Mouse (Mus musculus) thymus, adult 18-20 months (tissue): ENCODE measurements around the gene Ninl.

Experiments used
- DNase-seq, 2 experiments: peaks; one replicate each; pipeline ENCODE4 v3.0.0; 2022; ENCODE audit warnings: mixed read lengths in 2 of 2

Gene Ninl

DNA sequence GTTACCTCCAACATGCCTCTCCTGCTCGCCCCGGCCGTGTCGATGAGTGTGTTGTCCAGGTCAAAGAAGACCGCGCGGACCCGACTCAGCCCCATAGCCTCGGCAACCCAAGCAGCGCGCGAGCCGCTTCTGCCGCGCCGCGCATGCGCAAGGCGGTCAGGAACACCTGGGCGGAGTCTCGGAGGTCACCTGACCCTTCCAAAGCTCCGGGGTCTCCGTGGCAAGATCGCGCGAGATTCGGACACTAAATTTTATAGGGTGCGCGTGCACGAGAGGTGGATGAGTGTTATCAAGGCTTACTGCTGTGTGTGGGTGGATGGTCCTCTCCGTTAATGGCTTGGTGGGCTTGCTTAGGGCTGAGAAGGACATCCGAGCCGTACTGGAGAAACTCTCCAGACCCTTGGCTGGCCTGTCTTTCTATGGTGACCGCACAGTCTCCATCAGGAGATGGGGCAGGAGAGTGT is at the start of gene Ninl, which contains the start of gene Nanp:
TSS of gene Ninl (minus strand) at position 151 of the 464 bp plus-strand sequence.
TSS of gene Nanp (minus strand) at position 167 of the 464 bp plus-strand sequence.
- peak; percentile 86 to 91 for DNase-seq

DNA sequence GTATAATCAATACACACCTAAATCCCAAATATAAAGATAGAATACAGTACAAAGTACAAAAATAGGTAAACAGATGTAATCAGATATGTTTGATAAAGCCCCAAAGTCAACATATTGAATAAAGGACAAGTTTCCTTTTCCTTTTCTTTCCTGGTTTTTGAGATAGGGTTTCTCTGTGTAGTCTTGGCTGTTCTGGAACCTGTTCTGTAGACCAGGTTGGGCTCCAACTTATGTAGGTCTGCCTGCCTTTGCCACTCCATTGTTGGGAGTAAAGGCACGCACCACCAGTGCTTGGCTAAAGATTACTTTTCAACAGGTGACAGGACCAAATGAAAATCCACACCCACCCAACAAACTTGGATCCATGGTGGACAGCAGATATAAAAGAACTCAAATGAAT is 17.5 kb upstream of the Ninl start:
- DNase-seq, result no peak

DNA sequence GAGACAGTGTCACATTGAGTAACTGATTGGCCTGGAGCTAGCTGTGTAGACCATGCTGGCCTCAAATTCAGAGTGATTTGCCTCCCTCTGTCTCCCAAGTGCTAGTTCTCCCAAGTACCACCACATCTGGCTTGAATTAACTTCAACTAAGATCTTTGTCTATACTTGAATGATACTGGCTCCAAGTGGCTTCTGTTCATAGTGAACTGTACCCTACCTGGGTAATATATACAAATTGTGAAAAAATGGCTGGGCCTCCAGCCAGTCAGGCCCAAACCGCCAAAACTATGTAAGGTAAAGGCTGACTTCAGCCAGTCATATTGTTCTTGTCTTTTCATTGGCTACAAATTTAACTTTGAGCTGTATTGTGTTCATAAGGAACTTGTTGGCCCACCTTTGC is 1.2 kb upstream of the Ninl start:
- no peak for DNase-seq

DNA sequence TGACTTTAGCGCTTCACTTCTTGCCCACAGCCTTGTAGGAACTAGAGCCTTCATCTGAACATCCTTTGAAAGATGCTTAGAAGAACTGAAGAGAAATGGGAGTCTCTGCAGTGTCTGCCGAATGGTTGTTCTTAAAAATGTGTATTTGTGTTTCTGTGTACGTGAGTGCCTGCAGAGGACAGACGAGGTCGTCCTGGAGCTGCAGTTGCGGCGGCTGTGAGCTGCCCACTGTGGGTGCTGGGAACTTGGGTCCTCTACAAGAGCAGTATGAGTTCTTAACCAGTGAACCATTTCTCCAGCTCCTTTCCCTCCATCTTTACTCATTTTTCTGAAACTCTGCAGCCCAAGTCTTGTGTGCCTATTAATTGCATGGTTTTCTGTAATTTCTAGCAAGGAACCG is 544 bp upstream of the Ninl start:
- no peak for DNase-seq

DNA sequence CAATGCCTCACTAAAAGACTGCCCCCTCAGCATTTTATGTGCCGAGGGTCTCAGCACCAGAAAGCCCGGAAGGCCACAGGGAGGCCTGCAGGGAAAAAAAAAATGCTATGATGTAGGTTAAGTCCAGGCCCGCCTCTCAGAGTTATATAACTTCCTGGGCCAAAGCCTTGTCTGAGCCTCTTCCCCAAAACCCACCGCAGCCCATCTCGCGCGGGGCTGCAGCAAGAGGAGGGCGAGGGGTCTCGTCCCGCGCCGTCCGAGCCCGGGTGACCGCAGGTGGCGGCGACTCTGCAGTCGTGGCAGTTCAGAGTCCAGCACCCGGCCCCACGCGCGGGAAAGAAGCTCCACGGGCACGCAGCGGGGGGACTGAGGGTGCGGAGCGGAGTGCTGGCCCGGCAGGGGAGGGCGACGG is 365 bp downstream of the Ninl start:
- no peak for DNase-seq

DNA sequence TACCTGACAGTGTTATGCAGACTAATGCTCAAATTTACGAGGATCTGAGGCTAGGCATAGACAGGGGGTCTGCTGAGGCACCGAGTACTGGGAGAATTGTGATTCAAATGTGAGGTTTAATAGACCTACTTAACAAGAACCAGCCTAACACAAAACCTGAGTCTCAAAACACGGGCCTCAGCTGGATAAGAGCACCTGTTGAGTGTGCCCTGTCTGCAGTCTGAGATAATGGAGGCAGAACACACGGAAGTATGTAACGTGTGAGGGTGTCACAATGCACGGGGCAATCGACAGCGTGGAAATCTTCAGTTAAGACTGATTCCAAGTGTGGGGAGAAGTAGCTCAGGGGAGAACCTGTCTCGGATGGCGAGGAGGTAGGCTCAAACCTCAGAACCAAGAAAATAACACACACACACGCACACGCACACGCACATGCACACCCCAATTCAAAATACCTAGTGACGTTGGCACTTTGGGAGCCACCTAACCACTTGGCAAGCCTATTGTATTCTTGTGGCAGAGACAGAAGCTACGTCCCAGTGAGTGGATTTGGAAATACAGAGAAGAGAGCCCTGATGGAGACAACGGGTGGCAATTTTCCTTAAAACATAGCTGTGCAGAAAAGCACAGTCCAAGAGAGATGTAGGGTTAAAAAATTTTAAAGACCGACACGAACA is 1.2 kb downstream of the Ninl start:
- no peak for DNase-seq

DNA sequence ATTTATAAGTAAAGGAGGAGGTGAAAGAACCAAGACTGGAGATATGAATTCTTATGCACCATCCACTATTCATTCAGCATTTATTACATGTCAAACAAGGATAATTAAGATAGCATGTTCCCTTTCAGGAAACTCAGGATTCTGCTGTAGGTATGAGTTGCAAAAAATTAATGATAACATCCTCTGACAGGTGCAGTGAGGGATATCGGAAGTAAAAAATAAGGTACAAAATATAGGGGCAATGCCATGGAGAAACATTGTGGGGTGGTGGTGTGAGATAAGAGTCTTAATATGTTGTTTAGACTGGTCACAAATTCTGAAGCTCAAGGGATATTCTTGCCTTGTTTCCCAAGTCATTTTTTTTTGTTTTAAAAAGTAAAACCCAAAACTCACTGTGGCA is 1.9 kb downstream of the Ninl start:
- DNase-seq, result no peak

DNA sequence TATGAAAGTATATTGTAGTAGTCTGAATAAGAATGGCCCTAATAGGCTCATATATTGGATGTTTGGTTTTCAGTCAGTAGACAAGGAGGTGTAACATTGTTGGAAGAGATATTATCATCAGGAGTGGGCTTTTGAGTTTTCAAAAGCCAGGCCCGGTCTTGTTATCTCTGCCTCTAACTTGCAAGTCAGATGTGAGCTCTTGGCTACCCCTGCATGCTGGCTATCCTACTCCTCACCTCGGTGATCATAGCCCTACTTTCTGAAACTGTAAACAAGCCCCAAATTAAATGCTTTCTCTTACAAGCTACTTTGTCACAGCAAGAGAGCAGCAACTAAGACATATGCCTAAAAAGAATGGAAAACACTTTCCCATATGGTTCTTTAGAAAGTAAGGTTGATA is 2.5 kb downstream of the Ninl start:
- DNase-seq, result no peak

DNA sequence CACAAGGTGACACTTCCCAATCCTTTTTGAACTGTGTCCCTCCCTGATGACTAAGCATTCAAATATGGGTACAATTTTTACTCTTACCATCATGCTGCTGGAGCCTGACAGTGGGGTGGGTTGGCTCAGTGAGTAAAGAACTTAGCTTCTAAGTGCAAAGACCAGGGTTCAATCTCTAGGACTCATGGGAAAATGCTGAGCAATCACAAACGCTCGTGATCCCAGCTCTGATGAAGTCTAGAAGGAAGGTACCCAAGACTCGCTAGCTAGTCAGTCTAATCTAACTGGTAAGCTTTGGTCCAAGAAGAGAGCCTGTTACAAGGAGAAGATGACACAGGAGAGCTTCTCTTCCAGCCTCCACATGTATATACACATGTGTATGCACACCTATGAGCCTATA is 4.7 kb downstream of the Ninl start:
- DNase-seq, result no peak

DNA sequence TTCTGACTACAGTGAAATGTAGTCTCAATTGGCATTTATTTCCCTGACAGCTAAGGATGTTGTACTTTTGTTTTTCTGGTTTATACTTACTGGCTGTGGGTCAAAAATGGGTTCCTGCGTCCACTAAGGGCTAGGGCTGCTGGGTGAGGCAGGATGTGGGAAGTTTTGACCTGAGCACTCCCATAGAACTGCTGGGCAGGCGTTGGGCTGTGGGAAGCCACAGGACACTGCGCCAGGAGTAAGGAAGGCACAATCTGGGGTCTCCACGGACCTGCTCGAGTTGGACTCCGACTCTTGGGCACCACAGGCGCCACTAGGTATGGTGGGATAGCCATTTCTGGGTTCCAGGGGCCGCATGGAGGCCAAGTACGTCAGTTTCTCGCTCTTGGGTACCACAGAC is 18.0 kb downstream of the Ninl start:
- DNase-seq, result no peak

DNA sequence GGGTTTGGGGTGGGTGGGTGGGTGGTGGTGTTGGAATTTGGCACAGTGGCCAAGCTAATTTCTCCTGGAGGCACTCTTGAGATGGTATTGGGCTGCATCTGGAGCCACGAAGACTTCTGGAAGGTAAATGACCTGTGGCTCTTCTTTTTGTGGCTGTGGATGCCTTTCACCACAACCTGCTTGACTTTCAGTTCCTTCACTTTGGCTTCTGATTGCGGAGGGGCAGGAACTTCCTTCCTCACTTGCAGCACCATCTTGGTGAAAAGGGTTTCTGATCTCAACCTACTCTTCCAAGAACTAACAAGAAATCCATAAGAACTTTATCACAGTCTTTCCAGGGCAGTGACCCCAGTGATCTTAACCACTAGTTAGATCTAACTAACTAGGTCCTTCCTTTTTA is 23.9 kb downstream of the Ninl start:
- no peak for DNase-seq

DNA sequence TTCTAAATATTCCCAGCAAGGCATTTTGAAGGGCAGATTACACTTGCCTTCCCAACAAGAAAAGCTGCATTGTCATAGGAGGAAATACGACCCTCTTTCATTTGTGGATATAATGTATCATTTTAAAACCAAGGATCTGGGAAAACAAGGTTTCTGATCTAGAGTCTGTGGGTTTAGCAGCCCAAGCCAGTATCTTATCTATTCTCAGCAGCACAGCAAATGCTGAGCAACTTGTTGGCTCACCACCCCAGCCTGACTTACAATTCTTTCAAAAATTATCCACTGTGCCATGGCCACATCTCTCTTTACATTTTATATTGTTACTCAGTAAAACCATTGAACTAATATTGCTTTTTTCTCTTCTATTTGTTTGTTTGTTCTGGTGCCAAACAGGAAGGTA is 27.9 kb downstream of the Ninl start:
- no peak for DNase-seq

DNA sequence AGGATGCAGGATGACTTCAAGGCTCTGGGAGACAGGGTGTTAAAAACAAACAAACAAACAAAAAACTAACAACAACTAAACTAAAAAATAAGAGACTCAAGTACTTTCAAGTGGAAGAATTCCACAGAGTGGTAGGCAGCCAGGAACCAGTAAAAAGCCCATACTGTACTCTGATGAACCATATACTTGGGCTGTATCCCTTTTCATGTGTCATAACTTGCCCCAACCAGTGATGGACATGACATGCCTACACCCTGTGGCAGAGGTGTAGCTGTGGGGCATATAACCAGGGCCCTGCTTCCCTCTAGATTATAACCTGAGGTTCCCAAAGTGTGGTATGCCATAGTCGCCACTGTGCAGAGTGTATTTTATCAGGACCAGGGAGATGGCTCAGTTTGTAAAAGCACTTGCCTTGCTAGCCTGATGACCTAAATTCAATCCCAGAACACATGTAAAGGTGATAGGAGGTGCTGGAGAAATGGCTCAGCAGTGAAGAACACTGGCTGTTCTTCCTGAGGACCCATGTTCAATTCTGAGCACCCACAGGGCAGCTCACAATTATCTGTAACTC is 29.6 kb downstream of the Ninl start:
- no peak for DNase-seq

DNA sequence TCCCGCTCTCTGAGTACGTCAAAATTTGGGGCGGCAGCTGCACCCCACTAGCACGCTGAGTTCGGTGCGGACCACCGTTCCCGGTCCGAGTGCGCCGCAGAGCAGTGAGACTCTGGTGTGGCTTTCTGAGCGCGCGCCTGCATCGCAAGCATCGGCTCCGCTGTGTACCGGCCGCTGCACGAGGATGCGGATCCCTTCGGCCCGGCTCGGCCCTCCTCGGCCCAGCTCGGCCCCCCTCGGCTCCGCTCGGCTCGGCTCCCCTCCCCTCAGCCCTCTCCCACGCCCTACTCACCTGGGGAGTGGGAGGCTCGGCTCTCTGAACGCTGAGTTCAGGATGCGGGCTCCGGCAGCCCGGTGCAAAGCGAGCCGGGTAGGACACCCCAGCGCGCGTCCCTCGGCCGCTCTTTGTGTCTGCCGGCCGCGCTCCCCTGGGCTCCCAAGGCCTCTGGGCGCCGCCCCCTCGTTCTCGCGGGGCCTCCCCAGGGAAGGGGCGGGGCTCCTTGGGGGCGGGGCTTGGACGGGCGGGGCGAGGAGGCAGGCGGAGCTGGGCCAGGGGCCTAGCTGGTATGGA is 30.2 kb downstream of the Ninl start:
- no peak for DNase-seq

DNA sequence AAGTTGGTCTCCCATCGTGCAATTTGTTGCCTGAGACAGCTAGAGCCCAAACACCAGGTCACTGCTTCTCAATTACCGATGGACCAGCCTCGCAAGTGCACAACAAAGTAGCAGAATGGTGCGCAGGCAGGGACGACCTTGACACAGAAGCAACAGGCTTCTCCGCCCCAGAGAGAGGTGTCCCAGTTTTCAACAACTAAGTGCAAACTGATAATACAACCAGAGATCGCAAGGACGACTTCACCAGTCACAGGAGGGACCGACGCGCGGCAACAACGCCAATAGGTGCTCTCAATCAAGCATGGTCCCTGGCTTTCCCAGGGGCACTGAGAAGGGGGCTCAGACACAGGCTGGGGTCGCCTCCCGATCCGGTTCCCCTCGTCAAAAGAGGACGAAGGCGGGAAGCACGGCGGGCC is 30.7 kb downstream of the Ninl start:
- DNase-seq, result no peak

DNA sequence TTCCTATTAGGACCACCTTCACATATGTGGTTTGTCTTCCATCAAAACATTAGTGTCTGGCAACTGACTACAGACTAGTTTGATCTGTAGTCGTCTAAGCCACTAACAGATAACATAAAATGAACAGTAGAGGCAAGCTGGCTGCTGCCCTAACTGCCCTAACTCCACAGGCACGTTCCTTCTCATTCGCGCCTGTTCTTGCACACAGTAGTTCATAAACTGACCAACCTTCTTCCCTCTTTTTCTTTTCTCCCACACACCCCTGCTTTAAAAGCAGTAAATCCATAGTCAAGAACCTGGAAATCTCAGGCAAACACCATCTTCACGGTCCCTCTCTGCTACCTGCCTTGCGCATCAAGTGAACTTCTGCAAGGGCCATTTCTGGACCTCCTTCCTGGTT is 31.2 kb downstream of the Ninl start:
- no peak for DNase-seq

DNA sequence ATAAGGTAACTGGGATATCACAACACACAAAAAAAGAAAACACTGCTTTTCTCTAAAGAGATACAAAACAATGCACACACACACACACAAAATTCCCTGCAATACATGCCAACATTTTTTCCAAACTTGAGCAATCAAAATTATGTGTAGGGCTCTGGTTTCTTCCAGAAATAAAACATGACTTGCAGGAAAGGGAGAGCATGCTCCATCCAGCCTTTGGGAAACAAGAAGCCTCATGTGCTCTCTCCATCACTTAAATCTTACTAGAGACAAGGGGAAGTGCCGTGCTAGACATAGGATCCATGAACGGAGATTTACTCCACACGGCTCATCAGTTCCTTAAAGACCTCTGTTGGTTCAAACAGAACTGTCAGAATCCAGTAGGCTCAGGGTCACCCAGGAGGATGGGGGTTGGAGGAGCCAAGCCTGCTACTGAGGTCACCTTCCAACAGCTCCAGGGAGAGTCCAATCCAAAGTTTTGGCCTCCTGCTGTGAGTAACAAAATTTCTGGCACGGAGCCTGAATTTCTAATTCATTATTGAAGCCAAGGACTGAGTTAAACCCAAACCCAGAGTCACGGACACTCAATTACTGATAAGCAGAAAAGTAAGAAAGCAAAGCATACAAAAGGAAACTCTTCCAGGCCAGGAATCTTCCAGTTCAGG is 32.8 kb downstream of the Ninl start:
- no peak for DNase-seq

DNA sequence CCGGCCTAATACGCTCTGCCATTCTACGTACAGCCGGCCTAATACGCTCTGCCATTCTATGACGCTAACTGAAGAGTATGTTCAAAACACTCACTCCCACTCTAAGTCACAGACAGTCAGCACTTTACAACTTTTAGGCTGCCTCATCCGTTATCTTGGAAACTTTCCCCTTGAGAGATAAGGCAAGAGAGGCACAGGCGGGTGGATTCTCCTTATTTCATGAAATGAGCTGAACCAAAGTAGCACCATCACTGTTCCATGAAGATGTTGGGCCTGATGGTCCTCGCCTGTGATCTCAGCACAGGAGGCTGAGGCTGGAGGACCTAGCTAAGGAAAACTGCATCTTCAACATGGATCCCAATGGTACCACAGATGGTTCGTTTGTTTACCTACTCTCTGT is 34.8 kb downstream of the Ninl start:
- no peak for DNase-seq

DNA sequence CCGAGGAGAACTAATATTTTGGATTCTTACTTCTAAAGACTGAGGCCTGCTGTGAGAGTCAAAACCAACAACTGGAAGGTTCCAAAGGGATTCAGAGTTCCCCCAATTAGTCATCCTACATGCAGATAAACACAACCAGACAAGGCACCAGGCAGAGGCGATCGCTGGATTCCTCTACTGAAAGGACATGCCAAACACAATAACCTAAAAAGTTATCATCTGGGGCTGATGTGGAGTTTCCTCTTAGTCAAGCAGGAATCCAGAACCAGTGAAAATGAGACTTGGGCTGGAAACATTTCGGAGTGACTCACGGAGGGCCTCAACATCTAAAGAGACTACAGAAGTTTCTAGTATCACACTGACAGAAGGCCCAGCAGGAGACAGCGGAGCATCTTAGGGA is 35.4 kb downstream of the Ninl start:
- no peak for DNase-seq

DNA sequence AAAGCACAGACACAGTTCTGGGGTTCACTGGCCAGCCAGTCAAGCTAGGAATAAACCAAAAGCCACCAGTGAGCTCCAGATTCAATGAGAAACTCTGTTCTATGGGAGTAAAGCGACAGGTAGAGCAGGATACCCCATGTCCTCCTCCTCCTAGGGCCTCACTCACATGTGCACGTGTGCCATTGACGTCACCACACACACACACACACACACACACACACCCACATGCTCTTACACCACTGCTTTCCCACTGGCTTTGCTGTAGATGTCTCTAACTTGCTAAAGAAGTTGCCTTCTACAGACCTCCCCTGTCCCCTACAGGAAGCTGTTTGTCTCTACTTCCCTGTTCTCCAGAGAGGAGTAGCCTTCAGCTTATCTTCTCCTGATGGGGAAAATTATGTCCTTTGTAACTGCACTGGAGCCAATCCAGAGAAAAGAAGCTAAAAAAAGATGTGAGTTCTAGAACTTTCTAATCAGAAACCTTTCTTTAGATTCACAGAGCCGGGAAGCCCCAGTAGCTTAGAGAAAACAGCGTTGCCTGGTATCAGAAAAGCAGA is 37.5 kb downstream of the Ninl start:
- DNase-seq, result no peak

DNA sequence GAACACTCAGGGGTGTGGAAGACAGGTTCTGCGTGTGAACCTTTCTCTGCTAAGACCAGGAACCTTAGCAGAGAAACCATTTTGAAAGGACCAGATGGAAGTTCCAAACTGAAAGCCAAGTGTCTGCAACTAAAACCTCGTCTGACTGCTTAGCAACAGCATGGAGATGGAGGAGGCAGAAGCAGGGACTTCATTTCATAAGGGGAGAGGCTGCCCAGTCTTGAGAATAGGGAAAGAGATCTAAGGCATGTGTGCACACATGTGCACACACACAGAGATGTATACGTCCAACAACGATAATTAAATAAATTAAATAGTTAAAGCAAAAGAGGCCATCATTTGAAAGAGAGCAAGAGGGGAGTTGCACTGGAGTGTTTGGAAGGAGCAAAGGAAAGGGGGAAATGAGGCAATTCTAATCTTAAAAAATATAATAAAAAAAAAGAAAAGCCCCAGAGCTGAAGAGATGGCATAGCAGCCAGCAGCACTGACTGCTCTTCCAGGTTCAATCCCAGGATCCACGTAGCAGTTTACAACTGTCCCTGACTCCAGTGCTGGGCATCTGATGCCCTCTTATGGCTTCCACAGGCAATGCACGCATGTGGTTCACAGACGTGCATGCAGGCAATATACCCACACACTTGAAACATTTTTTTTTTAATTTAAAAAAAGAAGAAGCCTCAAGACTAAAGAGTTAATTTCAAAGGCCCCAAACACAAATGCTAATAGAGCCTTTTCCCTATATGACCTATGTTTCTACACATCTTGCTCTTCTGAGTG is 38.6 kb downstream of the Ninl start:
- DNase-seq, result no peak

DNA sequence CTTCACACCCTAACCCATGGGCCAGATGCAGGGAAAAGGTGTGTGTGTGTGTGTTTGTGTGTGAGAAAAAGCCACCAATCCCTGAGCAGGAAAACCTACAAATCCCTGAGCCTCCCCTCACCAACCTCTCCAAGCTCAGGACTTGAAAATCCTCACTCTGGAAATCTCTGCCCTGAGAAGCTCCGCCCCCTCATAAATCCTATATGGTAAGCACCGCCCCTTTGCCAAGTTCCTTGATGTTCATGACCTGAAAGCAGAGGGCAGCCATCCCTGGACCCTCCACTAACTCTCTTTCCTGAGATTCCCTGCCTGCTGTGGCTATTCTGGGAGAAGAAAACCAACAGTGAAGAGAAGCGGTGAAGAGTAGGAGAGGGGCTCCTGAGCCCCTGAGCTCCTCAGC is 40.2 kb downstream of the Ninl start:
- no peak for DNase-seq

DNA sequence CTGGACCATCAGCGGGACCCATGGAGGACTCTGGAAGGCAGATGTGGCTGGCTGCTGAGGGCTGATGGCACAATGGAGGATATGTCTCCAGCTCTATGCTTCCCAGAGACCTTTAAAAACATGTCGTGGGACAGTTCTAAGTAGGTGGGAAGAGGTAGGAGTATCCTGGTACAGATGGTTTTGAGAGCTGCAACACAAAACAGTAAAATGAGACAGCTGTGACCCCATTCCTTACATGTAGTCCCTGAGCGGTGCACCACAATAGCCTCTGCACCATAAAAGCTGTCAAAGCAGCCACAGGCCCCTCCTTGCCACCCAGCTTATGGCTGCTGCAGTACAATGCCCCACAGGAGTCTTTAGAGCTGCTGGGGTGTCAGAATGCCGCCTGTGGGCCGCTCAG is 41.6 kb downstream of the Ninl start:
- DNase-seq, result no peak
